Mouse (Mus musculus) embryonic fibroblast, embryonic 13.5 days (primary cell): ENCODE data around the gene Ccdc36.

Experiments used
- CTCF ChIP-seq: IDR thresholded peaks from 2 replicates; pipeline ENCODE4 v1.5.1; 2011; ENCODE audit warnings: mild to moderate bottlenecking, control low read depth, low read length, moderate library complexity, borderline replicate concordance; ENCODE audit not compliant: insufficient read depth
- POLR2A ChIP-seq: IDR thresholded peaks from 2 replicates; pipeline ENCODE4 v1.6.1; 2011; ENCODE audit warnings: low read depth, mild to moderate bottlenecking, control low read depth, low read length, moderate library complexity

- TF ChIP-seq CTCF (no peak), POLR2A (no peak)
Measured at GRCm38 (mm10) chr9:108378234-108378633, 50.0 kb downstream of the Ccdc36 start.
